Mouse (Mus musculus): Measurements from ENCODE around the gene Lcn5.

DNA sequence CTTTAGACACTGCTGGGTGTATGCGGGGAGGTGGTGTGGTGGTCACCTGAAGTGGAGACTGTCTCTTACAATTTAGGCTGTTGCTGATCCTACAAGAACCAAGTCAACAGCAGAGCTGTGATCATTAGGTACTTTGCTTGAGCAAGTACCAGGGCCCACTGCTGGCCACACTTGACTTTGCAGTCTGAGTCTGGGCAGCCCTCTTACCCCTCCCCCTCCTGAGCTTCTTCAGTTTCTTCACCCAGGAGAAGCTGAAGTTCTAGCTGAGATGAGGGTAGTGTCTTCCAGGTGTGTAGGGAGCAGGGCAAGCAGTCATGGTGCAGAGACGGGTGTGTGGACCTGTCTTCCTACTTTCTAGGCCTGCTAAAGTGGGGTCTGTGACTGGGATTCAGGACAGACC is 50.4 kb downstream of the Lcn5 start:
- TF ChIP-seq POLR2A (IDR thresholded peaks at IDR 0.05; ENCODE audit: insufficient read length, low read depth), result no peak
- no peak for TF ChIP-seq E2F4 (IDR thresholded peaks at IDR 0.05; ENCODE audit: insufficient read depth)
- no peak for TF ChIP-seq MAX (IDR thresholded peaks at IDR 0.05; ENCODE audit: low read depth)
- TF ChIP-seq TCF12 (IDR thresholded peaks at IDR 0.05; ENCODE audit: insufficient read depth, poor library complexity, severe bottlenecking), result no peak
- TF ChIP-seq SRF (IDR thresholded peaks at IDR 0.05; ENCODE audit: control insufficient read depth, insufficient read length, low read depth), result no peak
- no peak for TF ChIP-seq USF1 (IDR thresholded peaks at IDR 0.05; ENCODE audit: low read depth)
- TF ChIP-seq MYOD1 (IDR thresholded peaks at IDR 0.05; ENCODE audit: control insufficient read depth in 1 of 3, insufficient read length in 2 of 3, low read depth in 2 of 3), result no peak
- TF ChIP-seq POLR2AphosphoS2 (IDR thresholded peaks at IDR 0.05; ENCODE audit: insufficient read length, low read depth), result no peak
- TF ChIP-seq MYOG (IDR thresholded peaks at IDR 0.05; ENCODE audit: control insufficient read depth in 1 of 3, insufficient read depth in 1 of 3, insufficient read length in 2 of 3, low read depth in 2 of 3), result no peak
- no peak for TF ChIP-seq CEBPB (IDR thresholded peaks at IDR 0.05; ENCODE audit: insufficient read depth, poor library complexity, severe bottlenecking)
- no peak for TF ChIP-seq REST (IDR thresholded peaks at IDR 0.05; ENCODE audit: insufficient read depth, insufficient read length)

Data from myocyte (in vitro differentiated cells).